Mouse (Mus musculus) bone marrow macrophage, adult 2 months (primary cell): ENCODE results near the gene Klk1b4.

ENCODE experiments used
- CTCF ChIP-seq: IDR thresholded peaks from 2 replicates; pipeline ENCODE4 v1.5.1; 2012; ENCODE audit warnings: low read depth, mild to moderate bottlenecking, low read length, moderate library complexity
- POLR2A ChIP-seq: IDR thresholded peaks from 2 replicates; pipeline ENCODE4 v1.6.1; 2012; ENCODE audit warnings: mild to moderate bottlenecking, low read depth, low read length, borderline replicate concordance

DNA sequence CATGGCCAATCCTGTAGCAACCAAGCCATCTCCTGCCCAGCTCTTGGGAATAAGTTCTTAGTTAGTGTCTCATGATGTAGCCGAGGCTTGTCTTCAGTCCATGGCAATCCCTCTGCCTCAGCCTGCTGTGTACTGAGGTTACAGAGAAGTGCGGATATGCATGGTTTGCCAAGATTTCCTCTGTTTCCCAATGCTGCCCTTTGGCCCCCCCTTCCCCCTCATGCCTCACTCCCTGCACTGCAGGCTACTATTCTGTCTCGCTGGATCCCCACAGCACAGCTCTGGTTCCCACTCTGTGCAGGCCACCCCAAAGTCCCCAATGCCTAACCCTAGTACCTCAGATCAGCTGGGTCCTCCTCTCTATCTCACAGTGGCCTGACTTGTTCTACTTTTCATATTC lies 1.1 kb downstream of the Klk1b4 start:
- no peak for TF ChIP-seq CTCF
- no peak for TF ChIP-seq POLR2A
